Mouse (Mus musculus) macrophage (primary cell): ENCODE results near the gene Trim25. TPM values are rescaled to one million over a fixed set of nuclear protein-coding genes. Genes with fewer than 3 reads are reported as not detected.

Experiments
- H3K27ac ChIP-seq: fragments of 350-480 bp; formaldehyde crosslinking; 2 replicates; pipeline ENCODE4 v1.9.0; 2021
- H3K36me3 ChIP-seq: fragments of 350-480 bp; formaldehyde crosslinking; 2 replicates; pipeline ENCODE4 v1.9.0; 2021; ENCODE audit errors: inconsistent target
- H3K4me3 ChIP-seq: fragments of 350-480 bp; formaldehyde crosslinking; 2 replicates; pipeline ENCODE4 v1.9.0; 2021; ENCODE audit errors: inconsistent target
- H3K79me2 ChIP-seq: fragments of 350-480 bp; formaldehyde crosslinking; 2 replicates; pipeline ENCODE4 v1.9.0; 2021; ENCODE audit errors: inconsistent target
- WGBS: methylation state at CpG from one replicate; pipeline ENCODE4 v1.1.7; 2026; ENCODE audit warnings: inconsistent platforms; ENCODE audit not compliant: missing documents; 5-methylcytosine and 5-hydroxymethylcytosine counted together
- polyA plus RNA-seq: library from polyadenylated mRNA; stranded (reverse); fragments of 250-400 nt; gene quantifications from 3 replicates; pipeline ENCODE4 v1.2.4, GENCODE M21; 2018; ENCODE audit warnings: inconsistent platforms

Trim25 gene
- polyA plus RNA-seq, 1 experiment from 2014 or later, result 117 TPM

GRCm38 (mm10) chr11:89001569-89001968 is 2.4 kb downstream of the Trim25 start:
- Histone ChIP-seq H3K36me3 (peaks cover 24% of the 10 kb centered on the region; the same call in 1 of the 2 replicates), H3K27ac (peak overlapping the region; percentile 97), H3K79me2 (peaks cover 83% of the 10 kb centered on the region), H3K4me3 (peak overlapping the region; percentile 98)
- WGBS, result 74% methylated on average over 5 of the region's 7 CpGs

- WGBS, result 76% methylated on average over 3 of the region's 5 CpGs
- peak overlapping the region; percentile 98 for H3K4me3 ChIP-seq
- H3K79me2 ChIP-seq, result peaks cover 88% of the 10 kb centered on the region
- H3K36me3 ChIP-seq, result peaks cover 26% of the 10 kb centered on the region
- peak overlapping the region; percentile 97 for H3K27ac ChIP-seq
Observed at GRCm38 (mm10) chr11:89002068-89002467, 2.9 kb downstream of the Trim25 start.

GRCm38 (mm10) chr11:89002621-89003020 is 3.4 kb downstream of the Trim25 start:
- Histone ChIP-seq H3K36me3 (peaks cover 32% of the 10 kb centered on the region), H3K27ac (peak overlapping the region; percentile 97), H3K79me2 (peaks cover 93% of the 10 kb centered on the region), H3K4me3 (peak overlapping the region; percentile 98)
- 85% methylated on average over 5 of the region's 5 CpGs for WGBS

GRCm38 (mm10) chr11:89003078-89003477 is 3.9 kb downstream of the Trim25 start:
- Histone ChIP-seq H3K36me3 (peaks cover 34% of the 10 kb centered on the region), H3K27ac (peak overlapping the region; percentile 97), H3K79me2 (peaks cover 94% of the 10 kb centered on the region), H3K4me3 (peak overlapping the region; percentile 98)
- 58% methylated on average over 6 of the region's 6 CpGs for WGBS

- 79% methylated on average over 4 of the region's 4 CpGs for WGBS
- Histone ChIP-seq H3K27ac (peak overlapping the region; percentile 97), H3K4me3 (peak overlapping the region; percentile 98), H3K36me3 (peaks cover 41% of the 10 kb centered on the region), H3K79me2 (peaks cover 100% of the 10 kb centered on the region)
Observed at GRCm38 (mm10) chr11:89003726-89004125, 4.5 kb downstream of the Trim25 start.

GRCm38 (mm10) chr11:89005473-89005872 is 6.3 kb downstream of the Trim25 start:
- Histone ChIP-seq H3K79me2 (peaks cover 100% of the 10 kb centered on the region), H3K27ac (no peak overlapping the region), H3K36me3 (peaks cover 57% of the 10 kb centered on the region), H3K4me3 (no peak overlapping the region)
- 96% methylated on average over 5 of the region's 5 CpGs for WGBS

- Histone ChIP-seq H3K4me3 (no peak overlapping the region), H3K36me3 (peaks cover 61% of the 10 kb centered on the region), H3K27ac (no peak overlapping the region), H3K79me2 (peaks cover 100% of the 10 kb centered on the region)
Observed at GRCm38 (mm10) chr11:89006404-89006803, 7.2 kb downstream of the Trim25 start.

GRCm38 (mm10) chr11:89007582-89007981 is 8.4 kb downstream of the Trim25 start:
- Histone ChIP-seq H3K79me2 (peaks cover 100% of the 10 kb centered on the region), H3K4me3 (no peak overlapping the region), H3K36me3 (peaks cover 70% of the 10 kb centered on the region), H3K27ac (no peak overlapping the region)
- WGBS, result 96% methylated on average over 3 of the region's 3 CpGs

- H3K36me3 ChIP-seq, result peaks cover 85% of the 10 kb centered on the region
- 86% methylated on average over 9 of the region's 9 CpGs for WGBS
- H3K4me3 ChIP-seq, result no peak overlapping the region
- peaks cover 100% of the 10 kb centered on the region for H3K79me2 ChIP-seq
- no peak overlapping the region for H3K27ac ChIP-seq
Observed at GRCm38 (mm10) chr11:89009066-89009465, 9.9 kb downstream of the Trim25 start.

- Histone ChIP-seq H3K36me3 (peaks cover 87% of the 10 kb centered on the region), H3K79me2 (peaks cover 100% of the 10 kb centered on the region), H3K4me3 (no peak overlapping the region), H3K27ac (no peak overlapping the region)
- WGBS, result 95% methylated on average over 7 of the region's 7 CpGs
Observed at GRCm38 (mm10) chr11:89009496-89009895, 10.3 kb downstream of the Trim25 start.

GRCm38 (mm10) chr11:89012241-89012640 is 13.1 kb downstream of the Trim25 start:
- peaks cover 97% of the 10 kb centered on the region for H3K36me3 ChIP-seq
- H3K27ac ChIP-seq, result no peak overlapping the region

GRCm38 (mm10) chr11:89017514-89018182 is 18.5 kb downstream of the Trim25 start:
- H3K79me2 ChIP-seq, result peaks cover 69% of the 10 kb centered on the region
- H3K36me3 ChIP-seq, result peaks cover 86% of the 10 kb centered on the region
- no peak overlapping the region for H3K27ac ChIP-seq
- no peak overlapping the region for H3K4me3 ChIP-seq
- 86% methylated on average over 9 of the region's 9 CpGs for WGBS

More at GRCm38 (mm10) chr11:89012241-89012640, 13.1 kb downstream of the Trim25 start:
- Histone ChIP-seq H3K79me2 (peaks cover 100% of the 10 kb centered on the region), H3K4me3 (no peak overlapping the region)
- WGBS, result 96% methylated on average over 4 of the region's 5 CpGs

GRCm38 (mm10) chr11:89020681-89021305 is 21.6 kb downstream of the Trim25 start:
- no peak overlapping the region for H3K27ac ChIP-seq
- H3K36me3 ChIP-seq, result peaks cover 55% of the 10 kb centered on the region

GRCm38 (mm10) chr11:89021687-89022086 is 22.5 kb downstream of the Trim25 start:
- Histone ChIP-seq H3K36me3 (peaks cover 46% of the 10 kb centered on the region), H3K4me3 (no peak overlapping the region), H3K27ac (no peak overlapping the region), H3K79me2 (peaks cover 29% of the 10 kb centered on the region)
- WGBS, result 98% methylated on average over 4 of the region's 7 CpGs

More at GRCm38 (mm10) chr11:89020681-89021305, 21.6 kb downstream of the Trim25 start:
- peaks cover 38% of the 10 kb centered on the region for H3K79me2 ChIP-seq
- WGBS, result 88% methylated on average over 9 of the region's 9 CpGs
- no peak overlapping the region for H3K4me3 ChIP-seq

- WGBS, result 82% methylated on average over 8 of the region's 8 CpGs
- Histone ChIP-seq H3K4me3 (no peak overlapping the region), H3K27ac (0 out of 2 replicates have a peak overlapping the region, but pooled peaks have one; percentile 74), H3K36me3 (peaks cover 41% of the 10 kb centered on the region), H3K79me2 (peaks cover 24% of the 10 kb centered on the region)
Observed at GRCm38 (mm10) chr11:89022120-89022731, 23.1 kb downstream of the Trim25 start.
